Mouse (Mus musculus) cortical plate, adult 2 months (tissue): ENCODE results near the gene Prm2. TPM values are rescaled to one million over a fixed set of nuclear protein-coding genes. Genes with fewer than 3 reads are reported as not detected.
"Not testable (repeated sequence)": the region's sequence is repeated elsewhere in the genome, so short reads cannot be mapped to it uniquely, and the experiment has no call there.

Experiments used
- H3K27ac ChIP-seq: fragments of 200-500 bp; 2 replicates; pipeline ENCODE4 v1.5.1; 2012; ENCODE audit warnings: low read length, control low read depth, inconsistent platforms; ENCODE audit not compliant: insufficient read depth
- H3K4me1 ChIP-seq: fragments of 200-500 bp; 2 replicates; pipeline ENCODE4 v1.6.1; 2011; ENCODE audit warnings: low read length; ENCODE audit not compliant: control insufficient read depth, insufficient read depth
- H3K4me3 ChIP-seq: fragments of 200-500 bp; 2 replicates; pipeline ENCODE4 v1.5.1; 2011; ENCODE audit warnings: mild to moderate bottlenecking, low read length, control low read depth; ENCODE audit not compliant: insufficient read depth
- CTCF ChIP-seq: fragments of 200-500 bp; IDR thresholded peaks from 2 replicates; pipeline ENCODE4 v1.5.1; 2011; ENCODE audit warnings: mild to moderate bottlenecking, control low read depth, low read length; ENCODE audit not compliant: insufficient read depth; ENCODE audit errors: extremely low read depth
- POLR2A ChIP-seq: fragments of 200-500 bp; IDR thresholded peaks from 2 replicates; pipeline ENCODE4 v1.6.1; 2011; ENCODE audit warnings: mild to moderate bottlenecking, low read length, control low read depth; ENCODE audit not compliant: insufficient read depth; ENCODE audit errors: extremely low read depth
- polyA plus RNA-seq: library from polyadenylated mRNA; depleted of rRNA; stranded (reverse); fragments of >200 nt; gene quantifications from 2 replicates; pipeline ENCODE4 v1.2.3, GENCODE M21; 2012

The Prm2 gene
- polyA plus RNA-seq, 1 experiment: not detected

- no peak for TF ChIP-seq POLR2A
- no peak for TF ChIP-seq CTCF
- H3K27ac ChIP-seq: no peak within 1 kb of the TSS
- no peak within 1 kb of the TSS for H3K4me3 ChIP-seq
- no peaks in the 10 kb centered on the region for H3K4me1 ChIP-seq
These were observed 17.0 kb upstream of the Prm2 start, which contains the start of gene Gm11172 for GRCm38 (mm10) chr16:10812865-10813371. TSS of gene Gm11172 (plus strand) at chr16:10812915.

- H3K4me3 ChIP-seq: no peak overlapping the region
- H3K4me1 ChIP-seq: no peaks in the 10 kb centered on the region
- no peak for TF ChIP-seq CTCF
- TF ChIP-seq POLR2A: no peak
- no peak overlapping the region for H3K27ac ChIP-seq
These were observed 14.4 kb upstream of the Prm2 start for GRCm38 (mm10) chr16:10810376-10810775.

GRCm38 (mm10) chr16:10805789-10806527, 10.0 kb upstream of the Prm2 start, which contains the start of gene Prm1:
TSS of gene Prm1 (minus strand) at chr16:10805839.
- TF ChIP-seq CTCF (no peak), POLR2A (no peak)
- no peaks in the 10 kb centered on the region for H3K4me1 ChIP-seq
- H3K4me3 ChIP-seq: no peak within 1 kb of the TSS
- H3K27ac ChIP-seq: no peak within 1 kb of the TSS

- H3K27ac ChIP-seq, H3K4me3 ChIP-seq, H3K4me1 ChIP-seq: not testable (repeated sequence)
These were observed 6.5 kb upstream of the Prm2 start for GRCm38 (mm10) chr16:10802420-10802819.

- TF ChIP-seq POLR2A (no peak), CTCF (no peak)
- Histone ChIP-seq H3K4me3 (no peak within 1 kb of the TSS), H3K27ac (no peak within 1 kb of the TSS), H3K4me1 (no peaks in the 10 kb centered on the region)
These were observed 5.2 kb downstream of the Prm2 start, which contains the start of gene Prm3 for GRCm38 (mm10) chr16:10790702-10791101. TSS of gene Prm3 (minus strand) at chr16:10790914.

- H3K4me3 ChIP-seq: no peak overlapping the region
- H3K4me1 ChIP-seq: no peaks in the 10 kb centered on the region
- TF ChIP-seq CTCF: no peak
- TF ChIP-seq POLR2A: no peak
- no peak overlapping the region for H3K27ac ChIP-seq
These were observed 7.1 kb downstream of the Prm2 start for GRCm38 (mm10) chr16:10788866-10789265.

- Histone ChIP-seq H3K27ac (no peak within 1 kb of the TSS), H3K4me1 (no peaks in the 10 kb centered on the region), H3K4me3 (no peak within 1 kb of the TSS)
- TF ChIP-seq CTCF: no peak
These were observed 7.7 kb downstream of the Prm2 start, which contains the start of gene Tnp2 for GRCm38 (mm10) chr16:10788271-10788670. TSS of gene Tnp2 (minus strand) at chr16:10788660.

- no peaks in the 10 kb centered on the region for H3K4me1 ChIP-seq
- no peak overlapping the region for H3K4me3 ChIP-seq
- no peak overlapping the region for H3K27ac ChIP-seq
- no peak for TF ChIP-seq CTCF
- TF ChIP-seq POLR2A: no peak
These were observed 8.3 kb downstream of the Prm2 start for GRCm38 (mm10) chr16:10787548-10788058.

- Histone ChIP-seq H3K4me1 (no peaks in the 10 kb centered on the region), H3K4me3 (no peak overlapping the region), H3K27ac (no peak overlapping the region)
- no peak for TF ChIP-seq POLR2A
- TF ChIP-seq CTCF: no peak
These were observed 9.0 kb downstream of the Prm2 start for GRCm38 (mm10) chr16:10786782-10787547.
